Mouse (Mus musculus): ENCODE measurements around the gene Wwox. TPM values are rescaled to one million over a fixed set of nuclear protein-coding genes. Genes with fewer than 3 reads are reported as not detected.

Wwox gene
- polyA plus RNA-seq, 1 experiment, result 11.3 TPM

GRCm38 (mm10) chr8:114527648-114528221 lies 88.3 kb downstream of the Wwox start:
- no peak for TF ChIP-seq EP300 (IDR thresholded peaks at IDR 0.05; ENCODE audit: insufficient read depth, low read depth, low read length)
- no peak for TF ChIP-seq CTCF (IDR thresholded peaks at IDR 0.05; ENCODE audit: low read depth, low read length)
- TF ChIP-seq POLR2A (IDR thresholded peaks at IDR 0.05; ENCODE audit: insufficient read depth, low read length), result no peak
- Histone ChIP-seq H3K27me3 (ENCODE audit: control insufficient read depth, insufficient read depth, low read length, poor library complexity, severe bottlenecking) (no peaks in the 10 kb centered on the region), H3K9me3 (replicated peaks; ENCODE audit: control insufficient read depth, insufficient read depth, low read length, poor library complexity, severe bottlenecking) (no peaks in the 10 kb centered on the region), H3K4me3 (ENCODE audit: low read depth, low read length) (no peak overlapping the region), H3K27ac (ENCODE audit: insufficient read depth, low read length) (no peak overlapping the region), H3K36me3 (ENCODE audit: control insufficient read depth, insufficient read depth, low read length, poor library complexity, severe bottlenecking) (no peaks in the 10 kb centered on the region; the same call in 1 of the 2 replicates), H3K4me1 (ENCODE audit: control insufficient read depth, insufficient read depth, low read length) (no peaks in the 10 kb centered on the region), H3K9ac (ENCODE audit: low read depth, poor library complexity, severe bottlenecking) (no peak overlapping the region)

- H3K9ac ChIP-seq (ENCODE audit: low read depth, poor library complexity, severe bottlenecking), result no peak overlapping the region
- no peak for TF ChIP-seq POLR2A (IDR thresholded peaks at IDR 0.05; ENCODE audit: insufficient read depth, low read length)
- TF ChIP-seq CTCF (IDR thresholded peaks at IDR 0.05; ENCODE audit: low read depth, low read length), result no peak
- no peak for TF ChIP-seq EP300 (IDR thresholded peaks at IDR 0.05; ENCODE audit: insufficient read depth, low read depth, low read length)
- no peak overlapping the region for H3K27ac ChIP-seq (ENCODE audit: insufficient read depth, low read length)
- H3K27me3 ChIP-seq (ENCODE audit: control insufficient read depth, insufficient read depth, low read length, poor library complexity, severe bottlenecking), result no peaks in the 10 kb centered on the region
- H3K9me3 ChIP-seq (replicated peaks; ENCODE audit: control insufficient read depth, insufficient read depth, low read length, poor library complexity, severe bottlenecking), result no peaks in the 10 kb centered on the region
- H3K4me3 ChIP-seq (ENCODE audit: low read depth, low read length), result no peak overlapping the region
- no peaks in the 10 kb centered on the region for H3K4me1 ChIP-seq (ENCODE audit: control insufficient read depth, insufficient read depth, low read length)
- no peaks in the 10 kb centered on the region; the same call in 1 of the 2 replicates for H3K36me3 ChIP-seq (ENCODE audit: control insufficient read depth, insufficient read depth, low read length, poor library complexity, severe bottlenecking)
These were observed 90.1 kb downstream of the Wwox start for GRCm38 (mm10) chr8:114529581-114529980.

GRCm38 (mm10) chr8:114536201-114536600 lies 96.7 kb downstream of the Wwox start:
- TF ChIP-seq CTCF (IDR thresholded peaks at IDR 0.05; ENCODE audit: low read depth, low read length), result no peak
- TF ChIP-seq POLR2A (IDR thresholded peaks at IDR 0.05; ENCODE audit: insufficient read depth, low read length), result no peak
- TF ChIP-seq EP300 (IDR thresholded peaks at IDR 0.05; ENCODE audit: insufficient read depth, low read depth, low read length), result no peak
- Histone ChIP-seq H3K9ac (ENCODE audit: low read depth, poor library complexity, severe bottlenecking) (no peak overlapping the region), H3K9me3 (replicated peaks; ENCODE audit: control insufficient read depth, insufficient read depth, low read length, poor library complexity, severe bottlenecking) (no peaks in the 10 kb centered on the region), H3K4me1 (ENCODE audit: control insufficient read depth, insufficient read depth, low read length) (no peaks in the 10 kb centered on the region), H3K27ac (ENCODE audit: insufficient read depth, low read length) (no peak overlapping the region), H3K36me3 (ENCODE audit: control insufficient read depth, insufficient read depth, low read length, poor library complexity, severe bottlenecking) (no peaks in the 10 kb centered on the region), H3K4me3 (ENCODE audit: low read depth, low read length) (no peak overlapping the region), H3K27me3 (ENCODE audit: control insufficient read depth, insufficient read depth, low read length, poor library complexity, severe bottlenecking) (no peaks in the 10 kb centered on the region)

- H3K27me3 ChIP-seq (ENCODE audit: control insufficient read depth, insufficient read depth, low read length, poor library complexity, severe bottlenecking), result no peaks in the 10 kb centered on the region
- H3K4me3 ChIP-seq (ENCODE audit: low read depth, low read length), result no peak overlapping the region
These were observed 101.7 kb downstream of the Wwox start for GRCm38 (mm10) chr8:114541132-114541531.

GRCm38 (mm10) chr8:114548360-114548759 lies 108.9 kb downstream of the Wwox start:
- Histone ChIP-seq H3K9ac (ENCODE audit: low read depth, poor library complexity, severe bottlenecking) (no peak overlapping the region), H3K4me3 (ENCODE audit: low read depth, low read length) (no peak overlapping the region), H3K9me3 (replicated peaks; ENCODE audit: control insufficient read depth, insufficient read depth, low read length, poor library complexity, severe bottlenecking) (no peaks in the 10 kb centered on the region), H3K4me1 (ENCODE audit: control insufficient read depth, insufficient read depth, low read length) (no peaks in the 10 kb centered on the region), H3K27ac (ENCODE audit: insufficient read depth, low read length) (no peak overlapping the region), H3K36me3 (ENCODE audit: control insufficient read depth, insufficient read depth, low read length, poor library complexity, severe bottlenecking) (no peaks in the 10 kb centered on the region), H3K27me3 (ENCODE audit: control insufficient read depth, insufficient read depth, low read length, poor library complexity, severe bottlenecking) (no peaks in the 10 kb centered on the region)
- TF ChIP-seq POLR2A (IDR thresholded peaks at IDR 0.05; ENCODE audit: insufficient read depth, low read length) (no peak), CTCF (IDR thresholded peaks at IDR 0.05; ENCODE audit: low read depth, low read length) (no peak), EP300 (IDR thresholded peaks at IDR 0.05; ENCODE audit: insufficient read depth, low read depth, low read length) (no peak)

More at GRCm38 (mm10) chr8:114541132-114541531, 101.7 kb downstream of the Wwox start:
- H3K27ac ChIP-seq (ENCODE audit: insufficient read depth, low read length), result no peak overlapping the region
- no peaks in the 10 kb centered on the region for H3K36me3 ChIP-seq (ENCODE audit: control insufficient read depth, insufficient read depth, low read length, poor library complexity, severe bottlenecking)
- no peaks in the 10 kb centered on the region for H3K4me1 ChIP-seq (ENCODE audit: control insufficient read depth, insufficient read depth, low read length)
- peak; percentile 44 for TF ChIP-seq CTCF (IDR thresholded peaks at IDR 0.05; ENCODE audit: low read depth, low read length)
- no peak for TF ChIP-seq EP300 (IDR thresholded peaks at IDR 0.05; ENCODE audit: insufficient read depth, low read depth, low read length)
- no peak overlapping the region for H3K9ac ChIP-seq (ENCODE audit: low read depth, poor library complexity, severe bottlenecking)
- H3K9me3 ChIP-seq (replicated peaks; ENCODE audit: control insufficient read depth, insufficient read depth, low read length, poor library complexity, severe bottlenecking), result no peaks in the 10 kb centered on the region

GRCm38 (mm10) chr8:114548837-114549236 lies 109.4 kb downstream of the Wwox start:
- Histone ChIP-seq H3K9ac (ENCODE audit: low read depth, poor library complexity, severe bottlenecking) (no peak overlapping the region), H3K27me3 (ENCODE audit: control insufficient read depth, insufficient read depth, low read length, poor library complexity, severe bottlenecking) (no peaks in the 10 kb centered on the region), H3K27ac (ENCODE audit: insufficient read depth, low read length) (no peak overlapping the region), H3K9me3 (replicated peaks; ENCODE audit: control insufficient read depth, insufficient read depth, low read length, poor library complexity, severe bottlenecking) (no peaks in the 10 kb centered on the region), H3K4me3 (ENCODE audit: low read depth, low read length) (no peak overlapping the region), H3K36me3 (ENCODE audit: control insufficient read depth, insufficient read depth, low read length, poor library complexity, severe bottlenecking) (no peaks in the 10 kb centered on the region), H3K4me1 (ENCODE audit: control insufficient read depth, insufficient read depth, low read length) (no peaks in the 10 kb centered on the region)
- TF ChIP-seq CTCF (IDR thresholded peaks at IDR 0.05; ENCODE audit: low read depth, low read length), result no peak

All from ES-Bruce4 (cell line).